Mouse (Mus musculus): ENCODE results near the gene Pim2. TPM values are rescaled to one million over a fixed set of nuclear protein-coding genes. Genes with fewer than 3 reads are reported as not detected.
A peak's percentile ranks its signal among the peaks of the same experiment; 100 is the strongest.
"Not testable (repeated sequence)": the region's sequence is repeated elsewhere in the genome, so short reads cannot be mapped to it uniquely, and the experiment has no call there.

The Pim2 gene
- polyA plus RNA-seq, 1 experiment from 2014 or later = 6.2 TPM

DNA sequence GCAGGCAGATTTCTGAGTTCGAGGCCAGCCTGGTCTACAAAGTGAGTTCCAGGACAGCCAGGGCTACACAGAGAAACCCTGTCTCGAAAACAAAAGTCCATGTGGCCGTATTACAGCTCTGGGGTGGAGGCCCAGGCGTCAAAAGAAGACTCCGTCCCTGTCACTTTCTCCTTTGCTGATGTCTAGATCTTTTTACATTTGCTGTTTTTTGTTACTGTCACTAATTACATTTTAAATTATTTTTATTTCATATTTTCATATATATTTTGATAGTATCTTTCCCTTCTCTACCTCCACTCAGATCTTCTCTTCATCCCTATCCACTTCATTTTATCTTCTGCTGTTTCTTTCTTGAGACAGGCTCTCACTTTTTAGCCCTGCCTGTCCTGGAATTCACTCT, 29.7 kb downstream of the Pim2 start, which contains the start of gene Gm10491:
Gene Gm10491, minus strand, starts transcription at position 101 of the 400 bp plus-strand sequence.
- ATAC-seq (ENCODE audit: insufficient number of reproducible peaks, insufficient read depth, low FRiP score, low TSS enrichment, low read depth) = no peak
- Histone ChIP-seq H3K27ac (no peak within 1 kb of the TSS), H3K9me3 (no peaks in the 10 kb centered on the region), H3K27me3 (no peaks in the 10 kb centered on the region), H3K4me2 (no peak within 1 kb of the TSS), H3K36me3 (peaks cover 31% of the 10 kb centered on the region), H3K4me3 (replicated peaks) (no peak within 1 kb of the TSS), H3K9ac (replicated peaks) (no peak within 1 kb of the TSS), H3K4me1 (replicated peaks) (no peaks in the 10 kb centered on the region)
- 92% methylated on average over 5 of the region's 5 CpGs for WGBS

- ATAC-seq (ENCODE audit: insufficient number of reproducible peaks, insufficient read depth, low FRiP score, low TSS enrichment, low read depth); H3K9ac ChIP-seq (replicated peaks); H3K4me1 ChIP-seq (replicated peaks); H3K27ac ChIP-seq; H3K9me3 ChIP-seq; H3K4me2 ChIP-seq; H3K4me3 ChIP-seq (replicated peaks); H3K27me3 ChIP-seq: not testable (repeated sequence)
- 93% methylated on average over 4 of the region's 4 CpGs for WGBS
- peaks cover 24% of the 10 kb centered on the region for H3K36me3 ChIP-seq
These were observed 31.2 kb downstream of the Pim2 start, which contains the start of gene Gm10490 for GRCm38 (mm10) chrX:7909242-7909641. Gene Gm10490, plus strand, starts transcription at chrX:7909542.

DNA sequence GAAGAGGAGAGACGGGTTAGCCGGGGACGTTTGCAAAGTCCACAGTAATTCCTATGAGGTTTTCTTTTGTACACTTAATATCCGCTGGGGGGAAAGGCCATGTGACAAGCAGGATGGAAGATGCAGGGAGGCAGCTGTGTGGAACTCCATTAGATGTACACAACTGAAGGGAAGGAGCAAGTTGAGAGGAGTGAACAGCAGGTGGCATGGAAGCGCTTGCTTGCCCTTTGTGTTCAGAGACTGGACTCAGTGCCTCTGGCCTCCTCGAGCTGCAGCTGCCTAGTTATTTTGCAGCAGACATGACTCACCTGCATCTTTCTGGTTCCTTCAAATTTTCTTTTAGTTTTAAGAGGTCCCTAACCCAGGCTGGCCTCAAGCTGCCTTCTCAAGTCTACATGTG, 32.4 kb downstream of the Pim2 start:
- H3K9me3 ChIP-seq = no peaks in the 10 kb centered on the region
- H3K4me2 ChIP-seq = no peak overlapping the region
- H3K36me3 ChIP-seq = peaks cover 16% of the 10 kb centered on the region
- no peak for ATAC-seq (ENCODE audit: insufficient number of reproducible peaks, insufficient read depth, low FRiP score, low TSS enrichment, low read depth)
- 60% methylated on average over 6 of the region's 6 CpGs for whole genome bisulfite sequencing
- H3K4me1 ChIP-seq (replicated peaks) = no peaks in the 10 kb centered on the region
- no peak overlapping the region for H3K9ac ChIP-seq (replicated peaks)
- no peak overlapping the region for H3K27ac ChIP-seq
- no peaks in the 10 kb centered on the region for H3K27me3 ChIP-seq
- no peak overlapping the region for H3K4me3 ChIP-seq (replicated peaks)

- ATAC-seq (ENCODE audit: insufficient number of reproducible peaks, insufficient read depth, low FRiP score, low TSS enrichment, low read depth); H3K4me2 ChIP-seq; H3K27ac ChIP-seq; H3K9me3 ChIP-seq; H3K4me1 ChIP-seq (replicated peaks); H3K36me3 ChIP-seq; H3K9ac ChIP-seq (replicated peaks); H3K4me3 ChIP-seq (replicated peaks): not testable (repeated sequence)
- WGBS = 21% methylated on average over 3 of the region's 3 CpGs
- peaks cover 24% of the 10 kb centered on the region for H3K27me3 ChIP-seq
These were observed 37.6 kb downstream of the Pim2 start for GRCm38 (mm10) chrX:7915669-7916068.

- H3K36me3 ChIP-seq; H3K4me3 ChIP-seq (replicated peaks); H3K27ac ChIP-seq; H3K9me3 ChIP-seq; H3K4me1 ChIP-seq (replicated peaks); H3K4me2 ChIP-seq; ATAC-seq (ENCODE audit: insufficient number of reproducible peaks, insufficient read depth, low FRiP score, low TSS enrichment, low read depth); H3K9ac ChIP-seq (replicated peaks): not testable (repeated sequence)
- H3K27me3 ChIP-seq = peaks cover 47% of the 10 kb centered on the region
- 69% methylated on average over 6 of the region's 6 CpGs for WGBS
These were observed 39.9 kb downstream of the Pim2 start for GRCm38 (mm10) chrX:7917960-7918359.

DNA sequence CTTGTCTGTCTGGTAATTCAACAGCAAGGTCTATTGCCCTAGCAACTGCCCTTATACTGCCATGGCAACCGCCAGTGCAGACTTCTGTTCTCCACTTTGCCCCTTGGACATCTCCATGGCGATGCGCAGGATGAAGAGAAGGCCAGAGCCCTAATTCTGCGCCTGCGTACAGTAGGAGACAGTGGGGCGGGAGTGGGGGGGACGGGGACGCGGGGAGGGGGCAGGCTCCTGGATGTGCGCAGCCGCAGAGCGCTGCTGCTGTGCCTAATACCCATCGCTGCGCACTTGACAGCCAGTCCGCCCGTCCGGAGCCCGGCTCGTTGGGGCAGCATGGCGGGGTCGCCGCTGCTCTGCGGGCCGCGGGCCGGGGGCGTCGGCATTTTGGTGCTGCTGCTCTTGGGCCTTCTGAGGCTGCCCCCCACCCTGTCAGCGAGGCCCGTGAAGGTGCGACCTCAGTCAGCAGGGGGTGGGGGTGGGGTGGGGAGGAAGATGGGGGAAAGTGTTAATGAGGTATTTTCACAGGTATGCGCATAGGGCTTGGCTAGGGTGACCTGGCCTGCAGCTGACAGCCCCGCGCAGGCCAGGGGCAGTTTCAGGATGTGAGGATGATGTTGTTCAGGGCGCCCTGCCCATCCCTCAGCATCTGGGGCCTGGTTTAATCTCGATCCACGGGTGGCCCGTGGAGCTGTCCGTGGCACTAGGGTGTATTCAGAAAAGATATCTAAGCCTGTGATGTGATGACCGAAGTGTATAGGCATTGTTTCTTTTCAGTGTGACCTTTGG, 41.7 kb downstream of the Pim2 start, which contains the start of gene Pcsk1n:
Gene Pcsk1n, plus strand, starts transcription at position 222 of the 783 bp plus-strand sequence.
- no peaks in the 10 kb centered on the region for H3K36me3 ChIP-seq
- H3K4me1 ChIP-seq (replicated peaks) = 0 out of 2 replicates have a peak, but pooled peaks cover 3% of the 10 kb centered on the region
- H3K27me3 ChIP-seq = peaks cover 64% of the 10 kb centered on the region
- 16% methylated on average over 28 of the region's 40 CpGs for WGBS
- H3K4me2 ChIP-seq = peak within 1 kb of the TSS; percentile 56
- 0 out of 2 replicates have a peak within 1 kb of the TSS, but pooled peaks have one; percentile 12 for H3K9ac ChIP-seq (replicated peaks)
- no peak within 1 kb of the TSS for H3K27ac ChIP-seq
- no peaks in the 10 kb centered on the region for H3K9me3 ChIP-seq
- peak within 1 kb of the TSS; percentile 30 for H3K4me3 ChIP-seq (replicated peaks)
- no peak for ATAC-seq (ENCODE audit: insufficient number of reproducible peaks, insufficient read depth, low FRiP score, low TSS enrichment, low read depth)

- Histone ChIP-seq H3K4me3 (replicated peaks) (peak overlapping the region; percentile 27), H3K27ac (no peak overlapping the region), H3K36me3 (no peaks in the 10 kb centered on the region), H3K9me3 (no peaks in the 10 kb centered on the region), H3K9ac (replicated peaks) (no peak overlapping the region), H3K4me2 (peak overlapping the region; percentile 47), H3K27me3 (peaks cover 82% of the 10 kb centered on the region), H3K4me1 (replicated peaks) (0 out of 2 replicates have a peak, but pooled peaks cover 3% of the 10 kb centered on the region)
- 11% methylated on average over 31 of the region's 48 CpGs for WGBS
- ATAC-seq (ENCODE audit: insufficient number of reproducible peaks, insufficient read depth, low FRiP score, low TSS enrichment, low read depth) = no peak
These were observed 44.0 kb downstream of the Pim2 start for GRCm38 (mm10) chrX:7922032-7922431.

GRCm38 (mm10) chrX:7926266-7926665, 48.2 kb downstream of the Pim2 start:
- Histone ChIP-seq H3K4me2 (no peak overlapping the region), H3K27me3 (peaks cover 80% of the 10 kb centered on the region), H3K4me3 (replicated peaks) (no peak overlapping the region), H3K4me1 (replicated peaks) (0 out of 2 replicates have a peak, but pooled peaks cover 3% of the 10 kb centered on the region), H3K9ac (replicated peaks) (no peak overlapping the region), H3K9me3 (peaks cover 6% of the 10 kb centered on the region; the same call in 1 of the 2 replicates), H3K27ac (no peak overlapping the region), H3K36me3 (peaks cover 18% of the 10 kb centered on the region)
- no peak for ATAC-seq (ENCODE audit: insufficient number of reproducible peaks, insufficient read depth, low FRiP score, low TSS enrichment, low read depth)
- WGBS = 65% methylated on average over 6 of the region's 6 CpGs

DNA sequence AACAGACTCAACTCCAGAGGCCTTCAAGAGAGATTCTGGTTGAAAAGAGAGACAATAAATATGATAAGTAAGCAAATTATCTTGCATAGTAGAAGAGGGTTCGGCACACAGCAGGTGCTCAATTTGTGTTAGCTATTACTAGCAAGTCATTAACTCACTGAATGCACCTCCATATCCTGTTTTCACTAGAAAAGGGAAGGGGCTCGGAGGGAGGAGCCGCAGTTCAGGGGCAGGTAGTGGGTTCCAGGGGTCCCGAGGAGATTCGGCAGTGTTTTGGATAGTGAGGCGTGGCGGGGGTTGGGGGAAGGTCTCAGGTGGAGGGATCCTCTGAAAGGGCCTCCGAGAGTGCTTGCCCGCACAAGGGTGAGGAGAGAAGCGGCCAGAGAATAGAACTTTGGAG, 49.1 kb downstream of the Pim2 start:
- H3K4me3 ChIP-seq (replicated peaks) = no peak overlapping the region
- H3K27ac ChIP-seq = no peak overlapping the region
- H3K27me3 ChIP-seq = peaks cover 71% of the 10 kb centered on the region
- peaks cover 27% of the 10 kb centered on the region for H3K36me3 ChIP-seq
- H3K4me1 ChIP-seq (replicated peaks) = 0 out of 2 replicates have a peak, but pooled peaks cover 3% of the 10 kb centered on the region
- H3K4me2 ChIP-seq = no peak overlapping the region
- ATAC-seq (ENCODE audit: insufficient number of reproducible peaks, insufficient read depth, low FRiP score, low TSS enrichment, low read depth) = no peak
- H3K9ac ChIP-seq (replicated peaks) = no peak overlapping the region
- H3K9me3 ChIP-seq = peaks cover 6% of the 10 kb centered on the region; the same call in 1 of the 2 replicates
- 19% methylated on average over 10 of the region's 10 CpGs for WGBS

DNA sequence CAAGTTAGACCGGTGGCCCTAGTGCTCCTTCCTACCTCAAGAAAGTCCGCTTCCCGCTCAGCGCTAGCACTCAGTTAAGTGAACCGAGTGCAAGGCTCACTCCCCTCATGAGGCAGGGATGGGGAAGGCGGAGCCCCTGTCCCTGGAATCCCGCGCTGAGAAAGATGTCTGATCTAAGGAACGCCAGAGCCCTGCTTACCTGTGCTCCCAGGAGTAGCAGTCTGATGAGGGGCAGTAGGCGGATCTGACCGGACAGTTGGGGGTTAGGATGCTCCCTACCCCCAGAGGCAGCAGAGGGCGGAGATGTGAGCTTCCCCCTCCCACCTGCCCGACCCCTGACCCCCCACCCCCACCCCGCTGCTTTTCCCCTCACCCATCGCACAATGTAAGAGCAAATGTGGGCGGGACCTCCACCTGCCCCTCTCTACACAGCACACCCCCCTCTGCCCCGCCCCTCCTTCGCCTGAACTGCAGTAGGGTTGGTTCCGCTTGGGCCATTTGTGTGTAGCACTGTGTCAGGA, 50.3 kb downstream of the Pim2 start, which contains the start of gene Eras:
Gene Eras, minus strand, starts transcription at position 338 of the 521 bp plus-strand sequence.
- H3K27ac ChIP-seq = no peak within 1 kb of the TSS
- no peaks in the 10 kb centered on the region for H3K4me1 ChIP-seq (replicated peaks)
- peaks cover 6% of the 10 kb centered on the region; the same call in 1 of the 2 replicates for H3K9me3 ChIP-seq
- H3K36me3 ChIP-seq = peaks cover 35% of the 10 kb centered on the region
- H3K9ac ChIP-seq (replicated peaks) = no peak within 1 kb of the TSS
- 14% methylated on average over 15 of the region's 19 CpGs for WGBS
- ATAC-seq (ENCODE audit: insufficient number of reproducible peaks, insufficient read depth, low FRiP score, low TSS enrichment, low read depth) = no peak
- no peak within 1 kb of the TSS for H3K4me3 ChIP-seq (replicated peaks)
- H3K27me3 ChIP-seq = peaks cover 59% of the 10 kb centered on the region
- no peak within 1 kb of the TSS for H3K4me2 ChIP-seq

Measured in limb, embryonic 12.5 days (tissue).